Mouse (Mus musculus): ENCODE measurements around the gene Zfp423.

The Zfp423 gene

DNA sequence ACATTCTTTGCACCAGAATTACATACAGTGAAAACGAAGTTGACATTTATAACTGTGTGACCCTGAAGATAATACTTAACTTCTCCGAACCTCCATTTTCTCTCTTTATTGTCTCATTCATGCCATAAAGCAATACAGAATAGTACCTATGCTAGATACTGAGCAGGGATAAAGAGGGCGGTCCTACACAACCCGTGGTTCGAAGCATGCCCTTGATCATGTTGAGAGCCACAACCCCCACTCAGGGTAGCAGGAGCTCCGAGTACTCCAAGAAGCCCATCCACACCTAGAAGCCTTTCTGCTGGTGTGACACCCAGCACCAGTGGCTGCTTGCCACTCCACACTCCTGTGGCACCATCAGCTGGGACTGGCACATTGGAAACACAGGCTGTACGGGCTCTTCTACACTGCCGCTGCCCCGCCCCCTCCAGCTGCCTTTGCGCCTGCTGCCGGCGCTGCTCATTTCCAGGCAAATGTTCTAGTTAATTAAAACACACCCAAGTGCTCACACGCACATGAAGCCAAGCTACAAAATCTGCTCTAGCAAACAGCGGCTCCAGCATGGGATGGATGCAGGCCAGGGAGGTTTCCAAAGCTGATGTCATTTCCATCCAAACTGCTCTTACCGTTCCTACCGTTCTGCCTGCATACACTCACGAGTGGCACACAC is 147.9 kb downstream of the Zfp423 start:
- DNase-seq (ENCODE audit: inconsistent age in 2 of 2, low spot score in 1 of 2), result peak; percentile 49 to 53

DNA sequence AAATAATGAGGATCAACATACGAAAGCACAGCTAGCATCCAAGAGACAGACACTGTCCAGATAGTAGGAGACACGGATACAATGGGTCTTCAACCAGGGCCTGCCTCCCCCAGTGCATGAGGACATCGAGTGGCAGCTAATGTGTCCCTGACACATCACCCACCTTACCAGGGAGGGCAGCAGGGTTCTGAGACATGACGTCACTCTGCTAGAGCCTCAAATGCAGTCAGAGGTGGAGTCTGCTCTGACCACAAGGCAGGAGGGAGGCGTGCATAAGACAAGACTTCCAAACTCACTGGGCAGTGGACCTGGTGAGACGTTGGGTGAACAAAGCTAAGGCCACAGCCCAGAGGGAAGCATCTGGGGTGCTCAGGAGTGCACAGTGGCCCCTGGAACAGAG is 148.6 kb downstream of the Zfp423 start:
- peak in 1 of 2 experiments; percentile 20 for DNase-seq (ENCODE audit: inconsistent age in 2 of 2, low spot score in 1 of 2)

DNA sequence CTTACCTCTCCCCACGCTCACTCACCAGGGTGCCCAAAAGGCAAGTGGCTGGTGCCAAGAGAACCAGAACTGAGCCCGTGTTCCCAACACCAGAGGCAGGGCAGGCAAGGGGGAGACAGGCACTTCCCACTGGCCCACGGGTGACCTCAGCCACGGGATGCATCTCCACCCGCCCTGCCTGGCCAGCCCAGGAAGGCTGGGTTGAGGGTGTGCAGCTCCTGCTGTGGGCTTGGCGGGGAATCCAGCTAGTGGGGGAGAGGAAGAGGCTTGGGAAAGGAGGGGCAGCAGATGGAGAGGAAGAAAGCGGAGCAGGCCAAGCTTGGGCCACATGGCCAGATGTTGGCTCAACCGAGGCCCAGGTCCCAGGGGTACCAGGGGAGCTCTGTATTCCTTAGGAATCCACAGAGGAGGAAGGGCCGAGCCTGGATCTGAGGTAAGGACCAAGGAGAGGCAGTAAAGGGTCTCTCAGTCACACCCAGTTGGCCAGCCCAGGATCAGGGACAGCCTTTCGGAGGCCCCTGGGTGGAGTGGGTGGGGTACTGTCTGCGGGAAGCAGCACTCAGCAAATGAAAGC is 155.0 kb downstream of the Zfp423 start:
- DNase-seq (ENCODE audit: inconsistent age in 2 of 2, low spot score in 1 of 2), result peak; percentile 40 to 64

DNA sequence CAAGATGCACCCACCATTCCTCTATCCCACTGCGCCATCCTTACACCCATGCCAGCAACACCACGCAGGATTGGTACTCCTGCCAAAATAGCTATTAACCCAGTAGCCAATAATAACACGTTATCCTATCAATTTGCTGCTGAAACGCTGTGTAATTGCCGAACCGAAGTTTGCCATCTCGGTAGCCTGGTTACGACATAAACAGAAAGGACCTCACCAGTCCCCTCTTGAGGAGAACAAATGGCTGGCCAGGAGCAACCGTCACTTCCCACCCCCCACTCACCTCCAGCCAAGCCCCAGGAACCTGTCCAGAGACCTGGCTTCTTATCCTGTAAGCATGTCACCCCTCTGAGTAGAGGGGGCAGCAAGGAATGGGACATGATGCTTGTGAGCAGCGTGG is 156.0 kb downstream of the Zfp423 start:
- DNase-seq (ENCODE audit: inconsistent age in 2 of 2, low spot score in 1 of 2), result peak in 1 of 2 experiments; percentile 35

DNA sequence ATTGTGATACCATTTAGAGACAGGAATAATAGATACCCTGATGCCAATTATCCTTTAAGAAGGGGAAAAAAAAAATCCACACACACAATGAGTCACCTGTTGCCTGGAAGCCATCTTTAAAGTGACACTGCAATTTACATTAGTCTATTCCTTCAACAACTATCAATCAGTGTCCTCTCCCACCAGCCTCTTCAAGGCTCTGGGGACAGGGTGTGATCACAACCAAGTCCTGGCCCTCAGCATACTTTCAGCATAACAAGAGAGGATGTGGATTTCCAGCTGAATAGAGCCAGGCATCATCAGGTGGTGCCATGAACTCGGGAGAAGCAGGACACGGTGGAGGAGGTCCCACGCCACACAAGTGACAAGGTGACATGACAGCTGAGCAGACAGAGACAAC is 156.8 kb downstream of the Zfp423 start:
- peak in 1 of 2 experiments; percentile 19 for DNase-seq (ENCODE audit: inconsistent age in 2 of 2, low spot score in 1 of 2)

DNA sequence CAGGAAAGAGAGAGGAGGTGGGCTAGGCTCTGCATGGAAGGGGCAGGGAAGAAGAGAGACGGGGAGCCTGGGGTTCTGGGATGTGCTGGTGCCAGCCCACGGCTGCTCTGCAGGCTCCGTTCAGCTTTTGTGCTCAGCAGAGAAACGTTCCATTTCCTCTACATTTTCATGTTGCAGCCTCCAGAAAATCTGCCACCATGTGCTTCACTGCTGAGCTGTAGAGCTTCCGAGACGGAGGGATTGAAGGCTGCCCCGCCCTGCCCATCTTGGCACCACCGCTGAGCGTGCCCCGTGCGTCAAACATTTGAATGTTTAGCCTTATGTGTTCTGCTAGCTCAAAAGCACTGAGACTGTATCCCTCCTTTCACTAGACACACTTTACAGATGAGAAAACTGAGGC is 159.3 kb downstream of the Zfp423 start:
- peak in 1 of 2 experiments; percentile 18 for DNase-seq (ENCODE audit: inconsistent age in 2 of 2, low spot score in 1 of 2)

DNA sequence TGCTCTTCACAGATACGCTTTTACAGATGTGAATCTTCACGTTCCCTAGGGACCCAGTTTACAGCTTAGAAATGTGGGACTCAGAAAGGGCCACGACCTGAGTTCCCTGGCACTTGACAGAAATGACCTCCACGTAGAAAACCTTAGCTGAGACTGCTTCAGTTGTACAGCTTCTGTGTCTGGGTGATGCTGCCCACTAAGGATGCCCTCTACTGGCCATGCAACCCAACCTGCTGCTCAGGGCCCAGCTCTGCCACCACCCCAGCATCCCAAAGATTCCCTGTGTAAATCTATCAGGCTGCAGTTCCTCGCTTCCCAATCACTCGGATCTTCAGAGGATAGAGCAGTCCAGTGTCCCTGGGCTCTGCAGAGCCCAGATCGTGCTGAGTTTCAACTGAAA is 163.2 kb downstream of the Zfp423 start:
- peak; percentile 34 to 71 for DNase-seq (ENCODE audit: inconsistent age in 2 of 2, low spot score in 1 of 2)

DNA sequence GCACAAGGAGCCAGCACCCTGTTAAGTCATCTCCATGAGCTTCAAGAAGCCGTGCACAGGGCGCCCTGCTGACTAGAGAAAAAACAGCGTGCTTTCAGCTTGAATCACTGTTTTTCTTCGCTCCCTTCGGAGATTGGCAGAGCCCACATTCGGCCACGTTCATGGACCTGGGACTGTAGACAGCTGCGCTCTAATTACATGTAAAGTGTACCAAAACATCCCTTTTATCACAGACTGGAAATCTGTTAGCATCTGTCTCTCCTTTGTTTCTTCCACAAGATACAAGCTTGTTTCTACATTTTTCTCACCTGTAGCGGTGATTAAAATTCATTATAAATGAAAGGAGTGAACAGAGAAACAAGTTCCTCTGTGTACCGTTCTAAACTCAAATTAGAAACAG is 164.8 kb downstream of the Zfp423 start:
- DNase-seq (ENCODE audit: inconsistent age in 2 of 2, low spot score in 1 of 2), result no peak

DNA sequence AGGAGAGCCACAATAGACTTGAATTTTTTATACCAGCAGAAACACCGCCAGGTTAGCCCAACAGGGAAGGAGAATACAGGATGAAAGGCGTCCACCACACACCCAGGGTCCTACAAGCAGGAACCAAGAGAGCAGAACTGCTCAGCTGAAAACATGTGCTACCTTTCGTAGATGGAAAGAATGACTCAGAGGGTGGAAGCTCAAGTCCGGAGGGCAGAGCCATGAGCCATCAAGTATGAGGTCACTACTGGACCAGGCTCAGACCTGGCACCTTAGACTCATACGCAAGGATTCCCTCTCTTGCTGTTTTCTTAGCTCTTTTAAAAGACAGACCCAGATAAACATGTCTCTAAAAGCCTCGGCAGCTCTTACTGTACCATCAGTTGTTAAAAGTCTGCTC is 168.3 kb downstream of the Zfp423 start:
- peak; percentile 78 to 82 for DNase-seq (ENCODE audit: inconsistent age in 2 of 2, low spot score in 1 of 2)

DNA sequence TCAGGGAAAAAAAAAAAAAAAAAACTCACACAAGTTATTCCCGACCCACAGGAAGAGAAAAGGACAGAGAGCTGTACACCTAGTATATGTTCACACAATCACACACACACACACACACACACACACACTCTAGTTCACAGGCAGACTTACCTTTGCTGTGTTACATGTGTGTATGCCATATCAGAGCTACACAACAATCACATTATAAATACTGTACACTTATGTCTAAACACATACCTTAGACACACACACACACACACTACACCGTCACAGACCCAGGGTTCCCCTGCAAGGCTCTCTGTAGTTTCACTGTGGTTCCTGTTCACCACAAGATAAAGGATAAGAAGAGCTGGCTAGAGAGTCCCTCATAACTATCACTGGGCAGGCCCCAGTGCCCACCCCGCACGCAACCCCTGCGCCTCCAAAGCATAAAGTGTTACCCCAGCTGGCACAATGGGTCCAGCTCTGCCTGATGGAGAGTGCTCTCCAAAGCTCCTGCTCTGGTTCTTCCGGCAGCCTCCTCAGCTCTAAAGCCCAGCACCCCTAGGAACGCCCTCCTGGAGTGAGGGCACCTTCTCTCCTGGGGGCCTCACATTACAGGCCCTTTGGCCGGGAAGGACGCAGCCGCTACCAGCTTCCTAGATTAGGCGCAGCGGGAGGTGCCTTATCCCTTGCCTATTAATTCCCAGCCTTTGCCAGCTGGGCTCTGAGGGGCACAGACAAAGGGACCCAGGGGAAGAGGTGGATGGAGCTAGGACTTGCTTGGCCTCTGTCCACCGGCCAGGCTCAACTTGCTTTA is 174.6 kb downstream of the Zfp423 start:
- DNase-seq (ENCODE audit: inconsistent age in 2 of 2, low spot score in 1 of 2), result no peak

DNA sequence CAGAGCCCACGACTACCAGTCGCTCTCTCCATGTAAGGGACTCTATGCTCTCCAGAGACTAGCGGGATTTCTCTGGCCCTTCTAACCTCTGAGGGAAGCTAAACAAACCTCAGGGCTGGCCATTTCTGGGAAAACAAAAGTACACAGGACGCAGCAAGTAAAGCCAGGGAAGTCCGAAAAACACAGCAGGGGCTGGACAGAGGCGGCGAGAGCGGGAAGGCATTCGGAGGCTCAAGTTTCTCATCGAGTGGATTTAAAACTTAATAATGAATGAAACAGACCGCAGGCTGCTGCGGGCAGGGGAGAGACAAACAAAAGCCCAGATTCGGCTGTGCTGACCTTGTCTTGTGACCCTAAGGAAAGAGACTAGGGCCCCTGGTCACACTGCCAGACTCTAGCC is 175.2 kb downstream of the Zfp423 start:
- no peak for DNase-seq (ENCODE audit: inconsistent age in 2 of 2, low spot score in 1 of 2)

DNA sequence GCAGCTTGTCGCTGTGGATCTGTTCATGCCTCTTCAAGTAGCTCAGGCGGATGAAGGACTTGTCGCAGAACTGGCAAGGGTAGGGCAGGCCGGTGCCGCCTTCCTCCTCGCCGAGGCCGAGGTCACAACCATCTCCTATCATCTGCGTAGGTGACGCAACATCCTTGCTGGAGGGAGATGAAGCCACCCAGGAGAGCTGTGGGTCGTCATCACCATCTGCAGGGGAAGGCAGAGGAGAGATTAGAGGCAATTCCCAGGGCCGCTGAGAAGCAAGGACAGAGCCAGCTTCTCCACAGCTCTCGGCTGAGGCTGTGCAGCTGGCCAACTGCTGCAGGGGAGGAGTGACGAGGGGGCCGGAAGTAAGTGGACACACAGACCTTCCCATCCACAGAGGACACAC is 176.2 kb downstream of the Zfp423 start:
- peak; percentile 47 to 68 for DNase-seq (ENCODE audit: inconsistent age in 2 of 2, low spot score in 1 of 2)

DNA sequence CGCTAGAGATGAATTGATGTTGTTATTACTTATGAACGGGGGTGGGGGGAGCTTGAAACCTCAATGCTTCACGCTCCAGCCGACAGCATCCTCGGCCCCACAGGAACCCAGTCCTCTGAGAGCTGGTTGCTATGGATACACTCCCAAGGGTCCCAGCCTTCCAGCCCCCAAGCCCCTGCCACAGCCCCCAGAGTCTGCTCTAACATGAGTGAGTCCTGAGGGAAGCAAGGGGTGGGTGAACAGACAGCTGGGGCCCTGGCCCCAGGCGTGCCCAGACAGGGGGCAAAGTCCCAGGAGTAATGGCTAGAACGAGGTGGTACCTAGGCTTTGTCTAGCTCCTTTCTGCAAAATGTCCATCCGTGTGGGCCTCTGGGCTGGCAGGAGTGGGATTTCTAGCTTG is 181.8 kb downstream of the Zfp423 start:
- no peak for DNase-seq (ENCODE audit: inconsistent age in 2 of 2, low spot score in 1 of 2)

DNA sequence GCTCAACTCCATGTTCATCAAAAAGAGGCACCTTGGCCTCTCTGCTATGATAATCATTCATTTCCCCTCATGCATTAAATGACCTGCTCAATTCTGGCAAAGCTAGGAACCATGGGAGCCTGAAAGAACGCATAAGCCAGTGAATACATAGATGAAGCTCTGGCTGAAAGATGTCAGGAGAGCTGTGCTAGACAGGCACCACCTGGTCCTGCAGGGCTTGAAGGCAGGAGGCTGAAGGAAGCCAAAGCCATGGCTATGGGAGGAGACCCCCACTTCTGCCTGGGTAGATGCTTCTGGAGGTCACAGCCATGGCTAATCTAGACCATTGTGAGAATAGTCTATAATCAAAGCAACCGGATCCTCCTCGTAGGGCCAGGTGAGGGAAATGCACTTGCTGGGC is 183.5 kb downstream of the Zfp423 start:
- DNase-seq (ENCODE audit: inconsistent age in 2 of 2, low spot score in 1 of 2), result no peak

DNA sequence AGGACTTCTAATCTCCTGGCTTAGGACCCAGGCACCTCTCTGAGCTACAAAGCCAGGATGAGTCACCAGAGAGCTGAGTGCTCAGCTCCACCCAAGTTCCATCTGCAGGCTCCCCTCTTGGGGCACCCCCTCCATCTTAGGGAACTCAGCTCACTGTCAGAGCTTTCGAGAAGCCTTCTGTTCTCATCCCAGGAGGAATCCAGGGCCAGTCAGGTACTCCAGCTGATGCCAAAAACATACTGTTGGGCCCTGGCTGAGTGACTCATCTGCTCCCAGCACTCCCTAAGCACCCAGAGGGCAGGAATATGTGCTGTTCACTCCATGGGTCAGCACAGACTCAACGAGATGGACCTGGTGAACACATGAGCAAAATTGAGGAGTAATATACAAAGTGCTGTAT is 184.4 kb downstream of the Zfp423 start:
- peak; percentile 39 for DNase-seq (ENCODE audit: inconsistent age in 2 of 2, low spot score in 1 of 2)

DNA sequence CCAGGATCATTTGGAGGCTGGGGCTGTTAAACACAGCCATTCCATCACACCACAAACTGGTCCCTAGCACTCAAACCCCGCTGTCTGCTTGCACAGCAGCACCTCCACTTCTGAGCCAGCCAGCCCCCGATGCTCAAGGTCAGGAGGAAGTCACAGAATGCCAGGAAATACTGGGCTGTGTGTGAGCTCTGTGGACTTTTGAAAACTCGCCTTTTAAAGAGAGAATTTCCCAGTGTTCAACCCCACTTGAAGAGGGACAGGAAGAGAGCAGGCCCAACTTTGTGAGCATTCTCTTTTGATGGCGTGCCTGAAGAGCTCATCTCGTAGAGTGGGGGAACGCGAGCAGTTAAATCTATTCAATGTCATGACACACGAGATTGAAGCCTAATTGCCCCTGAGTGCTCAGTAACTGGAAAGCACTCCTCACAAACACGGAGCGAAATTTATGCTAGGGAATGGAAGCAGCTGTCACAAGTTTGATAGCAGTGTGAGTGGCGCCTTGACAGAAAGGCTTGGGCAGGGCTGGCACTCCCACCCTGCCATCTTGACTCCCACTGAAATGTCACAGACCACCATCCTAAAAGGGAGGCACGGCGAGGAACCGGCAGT is 186.4 kb downstream of the Zfp423 start:
- peak; percentile 40 to 58 for DNase-seq (ENCODE audit: inconsistent age in 2 of 2, low spot score in 1 of 2)

DNA sequence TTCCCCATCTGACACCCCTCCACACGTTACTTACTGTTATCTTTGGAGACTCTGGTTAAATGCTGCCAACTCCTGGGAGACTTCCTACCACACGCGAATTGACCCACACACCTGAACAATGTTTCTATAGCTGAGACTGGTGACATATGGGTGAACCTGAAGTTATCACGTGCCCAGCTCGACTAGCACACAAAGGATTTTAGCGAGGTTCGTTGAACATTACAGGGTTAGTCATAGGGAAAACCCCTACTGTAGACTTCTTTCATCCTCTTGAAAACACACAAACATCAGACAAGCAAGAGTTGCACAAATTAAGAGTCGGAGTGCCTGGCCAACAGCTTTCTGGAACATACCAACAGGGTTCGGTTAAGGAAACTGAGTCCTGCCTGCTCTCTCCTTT is 191.5 kb downstream of the Zfp423 start:
- no peak for DNase-seq (ENCODE audit: inconsistent age in 2 of 2, low spot score in 1 of 2)

DNA sequence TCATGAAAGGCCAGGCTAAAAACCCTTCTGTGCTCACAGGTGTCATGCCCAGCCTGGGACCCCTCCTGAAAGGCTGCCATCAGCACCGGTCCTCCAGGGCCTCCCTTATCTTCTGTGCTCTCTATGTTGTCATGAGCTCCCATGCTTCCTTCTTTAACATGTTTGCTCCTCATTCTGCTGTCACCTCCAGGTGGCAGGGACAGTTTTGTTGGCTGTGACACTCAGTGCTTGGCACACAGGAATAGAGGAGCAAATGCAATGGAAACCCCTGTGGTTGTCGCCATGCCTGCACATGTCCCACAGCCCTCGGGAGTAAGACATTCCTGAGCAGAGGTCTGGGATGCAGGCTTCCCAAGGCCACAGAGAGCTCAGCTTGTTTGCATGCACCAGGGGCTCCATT is 194.1 kb downstream of the Zfp423 start:
- no peak for DNase-seq (ENCODE audit: inconsistent age in 2 of 2, low spot score in 1 of 2)

DNA sequence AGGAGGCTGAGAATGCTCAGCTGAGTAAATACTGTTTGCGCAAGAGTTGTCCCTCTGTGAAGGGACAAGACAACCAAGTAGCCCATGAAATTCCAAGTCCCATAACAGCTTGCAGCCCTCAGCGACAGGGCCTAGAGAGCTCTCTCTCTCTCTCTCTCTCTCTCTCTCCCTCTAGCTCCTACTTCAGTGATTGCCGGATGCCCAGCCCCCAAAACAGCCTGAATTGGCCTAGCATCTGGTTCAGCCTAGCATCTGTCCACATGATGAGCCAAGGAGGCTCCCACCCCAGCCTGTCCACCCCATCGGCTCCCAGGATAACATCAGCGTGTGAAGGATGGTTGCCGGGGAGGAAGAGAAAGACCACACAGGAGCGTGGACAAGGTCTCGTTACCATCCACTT is 200.6 kb downstream of the Zfp423 start:
- DNase-seq (ENCODE audit: inconsistent age in 2 of 2, low spot score in 1 of 2), result no peak

DNA sequence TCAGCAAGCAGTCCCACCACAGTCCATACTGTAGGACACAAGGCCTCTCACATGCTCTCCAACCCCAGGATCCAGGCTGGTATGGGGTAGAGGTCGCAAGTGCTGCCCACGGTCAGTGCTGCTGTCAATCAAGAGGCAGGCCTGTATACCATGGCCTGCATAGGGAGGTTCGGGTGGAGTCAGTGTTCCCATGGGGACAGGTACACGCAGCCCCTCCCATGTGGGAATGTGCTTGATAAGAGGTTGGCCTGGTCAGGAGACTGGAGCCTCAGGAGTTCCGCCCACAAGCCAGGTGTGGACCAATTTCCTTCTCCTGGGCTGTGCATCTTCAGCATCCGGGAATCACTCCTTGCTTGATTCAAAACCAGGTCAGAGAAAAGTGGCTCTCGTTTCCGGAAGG is 204.5 kb downstream of the Zfp423 start:
- no peak for DNase-seq (ENCODE audit: inconsistent age in 2 of 2, low spot score in 1 of 2)

DNA sequence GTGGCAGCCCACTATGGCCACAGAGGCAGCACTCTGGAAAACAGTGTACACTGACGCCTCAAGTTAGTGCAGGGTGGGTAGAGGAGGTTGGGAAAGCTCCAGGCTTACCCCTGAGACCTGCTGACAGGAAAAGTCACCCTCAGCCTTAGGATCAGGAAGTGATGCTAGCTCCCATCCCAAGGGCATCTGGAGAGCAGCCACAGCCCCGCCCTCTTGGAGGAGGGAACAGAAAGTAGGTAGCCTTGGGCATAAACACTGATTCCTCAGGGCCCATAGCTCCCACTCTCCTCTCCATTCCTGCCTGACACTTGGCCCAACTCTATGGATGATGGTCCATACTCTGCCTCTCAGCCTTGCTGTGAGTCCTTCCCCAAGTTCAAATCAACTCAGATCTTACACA is 205.8 kb downstream of the Zfp423 start:
- DNase-seq (ENCODE audit: inconsistent age in 2 of 2, low spot score in 1 of 2), result peak; percentile 38 to 71

DNA sequence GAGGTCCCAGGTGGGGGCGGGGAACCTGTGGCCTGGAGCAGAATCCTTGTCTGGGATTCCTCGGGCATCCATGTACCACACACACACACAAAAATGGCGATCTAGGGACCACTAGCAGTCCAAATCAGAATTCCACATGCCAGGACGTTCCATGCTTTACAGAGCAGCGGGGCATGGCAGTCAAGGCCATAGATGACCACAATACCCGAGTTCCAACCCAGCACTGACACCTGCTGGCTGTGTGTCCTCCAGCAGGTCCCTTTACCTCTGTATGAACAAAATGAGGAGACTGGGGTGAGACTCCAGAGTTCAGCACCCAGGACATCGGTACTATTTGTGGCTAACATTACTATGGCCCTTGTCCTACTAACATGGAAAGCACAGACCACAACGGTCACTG is 206.2 kb downstream of the Zfp423 start:
- peak; percentile 46 to 64 for DNase-seq (ENCODE audit: inconsistent age in 2 of 2, low spot score in 1 of 2)
